Mouse (Mus musculus) ES-E14 (cell line): ENCODE results near the gene Asic2. TPM values are rescaled to one million over a fixed set of nuclear protein-coding genes. Genes with fewer than 3 reads are reported as not detected.

Source experiments
- DNase-seq: peaks from one replicate; pipeline ENCODE4 v3.0.0-alpha.2; 2013; ENCODE audit warnings: low read depth, low spot score
- H3K27ac ChIP-seq: 2 replicates; pipeline ENCODE4 v1.5.1; 2012; ENCODE audit warnings: low read depth, mild to moderate bottlenecking, low read length, moderate library complexity, mixed read lengths; ENCODE audit not compliant: poor library complexity, insufficient read depth, severe bottlenecking
- H3K36me3 ChIP-seq: 2 replicates; pipeline ENCODE4 v1.6.1; 2012; ENCODE audit warnings: mild to moderate bottlenecking, low read length, moderate library complexity, mixed read lengths; ENCODE audit not compliant: control insufficient read depth, poor library complexity, insufficient read depth, severe bottlenecking
- H3K4me1 ChIP-seq, 2 experiments: fragments of 150-350 bp in 1 of 2; sonication (generic) in 1 of 2; 2 replicates each; pipeline ENCODE4 v1.6.1; 2012; ENCODE audit warnings: low read length in 2 of 2, mild to moderate bottlenecking in 1 of 2, mixed read lengths in 1 of 2; ENCODE audit not compliant: control insufficient read depth in 2 of 2, insufficient read depth in 2 of 2, poor library complexity in 1 of 2
- H3K4me3 ChIP-seq, 2 experiments: fragments of 150-350 bp in 1 of 2; sonication (generic) in 1 of 2; 2 replicates each; pipeline ENCODE4 v1.5.1; 2012; ENCODE audit warnings: low read length in 2 of 2, low read depth in 1 of 2, mild to moderate bottlenecking in 1 of 2, mixed read lengths in 1 of 2; ENCODE audit not compliant: insufficient read depth in 1 of 2, poor library complexity in 1 of 2, severe bottlenecking in 1 of 2
- H3K9ac ChIP-seq: 2 replicates; pipeline ENCODE4 v1.6.1; 2012; ENCODE audit warnings: low read depth, mild to moderate bottlenecking, low read length, mixed read lengths; ENCODE audit not compliant: poor library complexity, insufficient read depth, severe bottlenecking
- H3K9me3 ChIP-seq: fragments of 150-350 bp; sonication (generic); 2 replicates; pipeline ENCODE4 v1.6.1; 2012; ENCODE audit warnings: low read depth, mild to moderate bottlenecking, low read length; ENCODE audit not compliant: control insufficient read depth, insufficient read depth
- CHD2 ChIP-seq: IDR thresholded peaks from 2 replicates; pipeline ENCODE4 v1.6.1; 2014; ENCODE audit warnings: mild to moderate bottlenecking, low read depth, low read length, inconsistent platforms
- HCFC1 ChIP-seq: IDR thresholded peaks from 2 replicates; pipeline ENCODE4 v1.6.1; 2012; ENCODE audit warnings: low read length, inconsistent platforms, borderline replicate concordance; ENCODE audit not compliant: insufficient read depth
- MAFK ChIP-seq: IDR thresholded peaks from 2 replicates; pipeline ENCODE4 v1.6.1; 2014; ENCODE audit warnings: mild to moderate bottlenecking, low read depth, low read length, inconsistent platforms; ENCODE audit not compliant: insufficient read depth
- ZC3H11A ChIP-seq: IDR thresholded peaks from 2 replicates; pipeline ENCODE4 v1.6.1; 2012; ENCODE audit warnings: low read depth, mild to moderate bottlenecking, inconsistent platforms, low read length, borderline replicate concordance
- ZNF384 ChIP-seq: IDR thresholded peaks from 2 replicates; pipeline ENCODE4 v1.6.1; 2012; ENCODE audit warnings: low read depth, low read length, inconsistent platforms
- in situ Hi-C, 2 experiments: fragments of 600-800 bp; cut with MboI; formaldehyde crosslinking; loops; one replicate each; pipeline ENCODE4 v1.15.1; 2025; ENCODE audit warnings: low sequenced_read_pairs in 2 of 2, inconsistent platforms in 1 of 2; ENCODE audit not compliant: unreplicated experiment in 2 of 2
- total RNA-seq: library from RNA; depleted of rRNA; stranded (reverse); fragments of 300-350 nt; gene quantifications from 2 replicates; pipeline ENCODE4 v1.2.3, GENCODE M21; 2012

Gene Asic2
- total RNA-seq, 1 experiment, result 0.13 TPM

- TF ChIP-seq ZC3H11A (no peak), ZNF384 (no peak), CHD2 (no peak), MAFK (no peak), HCFC1 (no peak)
- no peak overlapping the region for H3K4me3 ChIP-seq
- in situ Hi-C loops, result no loop called here
Observed at GRCm38 (mm10) chr11:80903426-80903825, 1064.8 kb downstream of the Asic2 start.

GRCm38 (mm10) chr11:80902664-80903063 lies 1065.6 kb downstream of the Asic2 start:
- no peak for DNase-seq
- H3K9me3 ChIP-seq, result no peaks in the 10 kb centered on the region
- no peaks in the 10 kb centered on the region for H3K4me1 ChIP-seq
- H3K36me3 ChIP-seq, result no peaks in the 10 kb centered on the region
- no peak overlapping the region for H3K9ac ChIP-seq
- no peak overlapping the region for H3K4me3 ChIP-seq
- in situ Hi-C loops, result no loop called here
- TF ChIP-seq ZC3H11A (no peak), CHD2 (no peak), MAFK (no peak), HCFC1 (no peak), ZNF384 (no peak)
- H3K27ac ChIP-seq, result no peak overlapping the region

More at GRCm38 (mm10) chr11:80903426-80903825, 1064.8 kb downstream of the Asic2 start:
- H3K36me3 ChIP-seq, result no peaks in the 10 kb centered on the region
- no peak for DNase-seq
- no peaks in the 10 kb centered on the region for H3K4me1 ChIP-seq
- no peaks in the 10 kb centered on the region for H3K9me3 ChIP-seq
- H3K9ac ChIP-seq, result no peak overlapping the region
- H3K27ac ChIP-seq, result no peak overlapping the region

GRCm38 (mm10) chr11:80900555-80900954 lies 1067.7 kb downstream of the Asic2 start:
- Histone ChIP-seq H3K36me3 (no peaks in the 10 kb centered on the region), H3K4me1 (no peaks in the 10 kb centered on the region), H3K4me3 (no peak overlapping the region), H3K9me3 (no peaks in the 10 kb centered on the region), H3K9ac (no peak overlapping the region), H3K27ac (no peak overlapping the region)
- DNase-seq, result no peak
- in situ Hi-C loops, result no loop called here
- TF ChIP-seq ZNF384 (no peak), ZC3H11A (no peak), HCFC1 (no peak), MAFK (no peak), CHD2 (no peak)

GRCm38 (mm10) chr11:80895853-80896252 lies 1072.4 kb downstream of the Asic2 start:
- DNase-seq, result no peak
- H3K9ac ChIP-seq, result no peak overlapping the region
- no peaks in the 10 kb centered on the region for H3K9me3 ChIP-seq
- no peaks in the 10 kb centered on the region for H3K36me3 ChIP-seq
- H3K4me3 ChIP-seq, result no peak overlapping the region
- in situ Hi-C loops, result no loop called here
- peaks cover 0 to 9% of the 10 kb centered on the region in 2 experiments; a peak in 1 of 4 replicates for H3K4me1 ChIP-seq
- no peak for TF ChIP-seq ZNF384
- no peak for TF ChIP-seq ZC3H11A
- no peak for TF ChIP-seq MAFK
- no peak for TF ChIP-seq CHD2
- TF ChIP-seq HCFC1, result no peak
- H3K27ac ChIP-seq, result no peak overlapping the region

GRCm38 (mm10) chr11:80889336-80890063 lies 1078.8 kb downstream of the Asic2 start:
- no peak overlapping the region for H3K4me3 ChIP-seq
- H3K9me3 ChIP-seq, result no peaks in the 10 kb centered on the region
- no peak overlapping the region for H3K9ac ChIP-seq
- no peak for TF ChIP-seq MAFK
- TF ChIP-seq ZC3H11A, result no peak
- TF ChIP-seq HCFC1, result no peak
- TF ChIP-seq ZNF384, result peak; percentile 90
- TF ChIP-seq CHD2, result no peak
- DNase-seq, result peak; percentile 59
- no peaks in the 10 kb centered on the region for H3K36me3 ChIP-seq
- in situ Hi-C loops, result no loop called here
- H3K4me1 ChIP-seq, result peaks cover 0 to 18% of the 10 kb centered on the region in 2 experiments; a peak in 1 of 4 replicates
- H3K27ac ChIP-seq, result no peak overlapping the region
